Mouse (Mus musculus): ENCODE results near the gene Kctd10.

The Kctd10 gene

GRCm38 (mm10) chr5:114347005-114347404 is 33.3 kb downstream of the Kctd10 start:
- DNase-seq (ENCODE audit: low spot score in 2 of 2), result no peak

- no peak for DNase-seq (ENCODE audit: low spot score in 2 of 2)
Observed at GRCm38 (mm10) chr5:114345538-114345937, 34.8 kb downstream of the Kctd10 start.

- no peak for DNase-seq (ENCODE audit: low spot score in 2 of 2)
Observed at GRCm38 (mm10) chr5:114343612-114344011, 36.7 kb downstream of the Kctd10 start.

GRCm38 (mm10) chr5:114342996-114343395 is 37.3 kb downstream of the Kctd10 start:
- DNase-seq (ENCODE audit: low spot score in 2 of 2), result no peak

- peak in 1 of 2 experiments; percentile 20 for DNase-seq (ENCODE audit: low spot score in 2 of 2)
Observed at GRCm38 (mm10) chr5:114323791-114324507, 56.4 kb downstream of the Kctd10 start.

GRCm38 (mm10) chr5:114323105-114323790 is 57.1 kb downstream of the Kctd10 start:
- DNase-seq (ENCODE audit: low spot score in 2 of 2), result no peak

All from left cerebral cortex, adult 9 months (tissue).